Mouse (Mus musculus) CH12.LX (cell line): ENCODE data around the gene Lrp6. TPM values are rescaled to one million over a fixed set of nuclear protein-coding genes. Genes with fewer than 3 reads are reported as not detected.

Experiments
- DNase-seq: peaks from one replicate; pipeline ENCODE4 v3.0.0-alpha.2; 2013; ENCODE audit errors: extremely low read depth
- H3K27ac ChIP-seq: 2 replicates; pipeline ENCODE4 v1.5.1; 2012; ENCODE audit warnings: low read depth, mild to moderate bottlenecking, control low read depth, moderate library complexity; ENCODE audit not compliant: insufficient read depth
- H3K27me3 ChIP-seq: replicated peaks from 2 replicates; pipeline ENCODE3; 2012; ENCODE audit warnings: inconsistent platforms
- H3K36me3 ChIP-seq, 2 experiments: replicated peaks in 1 of 2; 2 replicates each; pipeline versions ENCODE3 to v1.6.1; 2012; ENCODE audit warnings: inconsistent platforms in 1 of 2, low read length in 1 of 2, mild to moderate bottlenecking in 1 of 2, mixed read lengths in 1 of 2, moderate library complexity in 1 of 2; ENCODE audit not compliant: control insufficient read depth in 1 of 2, insufficient read depth in 1 of 2
- H3K4me1 ChIP-seq, 2 experiments: 2 replicates each; pipeline ENCODE4 v1.6.1; 2012; ENCODE audit warnings: inconsistent platforms in 1 of 2, moderate library complexity in 1 of 2; ENCODE audit not compliant: insufficient read depth in 2 of 2, control insufficient read depth in 1 of 2
- H3K4me2 ChIP-seq: 2 replicates; pipeline ENCODE4 v1.6.1; 2012; ENCODE audit warnings: low read depth, mild to moderate bottlenecking, control low read depth; ENCODE audit not compliant: poor library complexity, insufficient read depth, severe bottlenecking
- H3K4me3 ChIP-seq, 3 experiments: fragments of 150-350 bp in 1 of 3; sonication (generic) in 1 of 3; replicated peaks in 1 of 3; 2 replicates each; pipeline versions ENCODE3 to v1.5.1; 2011 to 2012; ENCODE audit warnings: low read depth in 2 of 3, low read length in 2 of 3, mild to moderate bottlenecking in 2 of 3, moderate library complexity in 2 of 3, control low read depth in 1 of 3, improper control_type of control experiment in 1 of 3, inconsistent platforms in 1 of 3, mixed read lengths in 1 of 3; ENCODE audit not compliant: poor library complexity in 1 of 3
- H3K79me2 ChIP-seq: replicated peaks from 2 replicates; pipeline ENCODE4 v1.6.1; 2012; ENCODE audit warnings: mild to moderate bottlenecking, moderate library complexity; ENCODE audit not compliant: control insufficient read depth, poor library complexity, insufficient read depth, severe bottlenecking; ENCODE audit errors: extremely low read depth
- H3K9ac ChIP-seq: 2 replicates; pipeline ENCODE4 v1.6.1; 2012; ENCODE audit warnings: low read depth, mild to moderate bottlenecking, control low read depth, moderate library complexity; ENCODE audit not compliant: insufficient read depth
- H3K9me3 ChIP-seq: replicated peaks from 2 replicates; pipeline ENCODE3; 2012; ENCODE audit warnings: low read length, inconsistent platforms, mixed read lengths
- CTCF ChIP-seq, 2 experiments: IDR thresholded peaks in 1 of 2; conservative IDR thresholded peaks in 1 of 2; 2 replicates each; pipeline ENCODE4 v1.5.1; 2011 to 2012; ENCODE audit warnings: low read depth in 2 of 2, low read length in 2 of 2, improper control_type of control experiment in 1 of 2, inconsistent platforms in 1 of 2, mild to moderate bottlenecking in 1 of 2, moderate library complexity in 1 of 2
- E2F4 ChIP-seq: IDR thresholded peaks from 2 replicates; pipeline ENCODE4 v1.6.1; 2011; ENCODE audit warnings: low read depth, low read length, improper control_type of control experiment; ENCODE audit not compliant: insufficient replicate concordance
- ETS1 ChIP-seq: conservative IDR thresholded peaks from 2 replicates; pipeline ENCODE4 v1.6.1; 2012; ENCODE audit warnings: low read depth, mild to moderate bottlenecking, inconsistent platforms, low read length, improper control_type of control experiment, moderate library complexity
- HCFC1 ChIP-seq: IDR thresholded peaks from 2 replicates; pipeline ENCODE4 v1.6.1; 2012; ENCODE audit warnings: low read depth, mild to moderate bottlenecking, inconsistent platforms, low read length, improper control_type of control experiment
- JUN ChIP-seq: IDR thresholded peaks from 2 replicates; pipeline ENCODE4 v1.6.1; 2011; ENCODE audit warnings: low read depth, mild to moderate bottlenecking, low read length, improper control_type of control experiment, moderate library complexity; ENCODE audit not compliant: insufficient read depth
- JUND ChIP-seq: conservative IDR thresholded peaks from 2 replicates; pipeline ENCODE4 v1.6.1; 2011; ENCODE audit warnings: low read depth, low read length, improper control_type of control experiment
- NELFE ChIP-seq: IDR thresholded peaks from 2 replicates; pipeline ENCODE4 v1.6.1; 2011; ENCODE audit warnings: low read depth, low read length, improper control_type of control experiment
- NRF1 ChIP-seq: IDR thresholded peaks from 2 replicates; pipeline ENCODE4 v1.6.1; 2014; ENCODE audit warnings: low read depth, mild to moderate bottlenecking, inconsistent platforms, low read length, improper control_type of control experiment, moderate library complexity
- POLR2A ChIP-seq: IDR thresholded peaks from 2 replicates; pipeline ENCODE4 v1.6.1; 2011; ENCODE audit warnings: low read depth, mild to moderate bottlenecking, improper control_type of control experiment, low read length
- RAD21 ChIP-seq: IDR thresholded peaks from 2 replicates; pipeline ENCODE4 v1.6.1; 2011; ENCODE audit warnings: low read depth, mild to moderate bottlenecking, low read length, improper control_type of control experiment, moderate library complexity
- SIN3A ChIP-seq: IDR thresholded peaks from 2 replicates; pipeline ENCODE4 v1.6.1; 2012; ENCODE audit warnings: low read length, improper control_type of control experiment, inconsistent platforms
- UBTF ChIP-seq: IDR thresholded peaks from 2 replicates; pipeline ENCODE4 v1.6.1; 2012; ENCODE audit warnings: low read depth, mild to moderate bottlenecking, inconsistent platforms, low read length, improper control_type of control experiment, moderate library complexity
- ZNF384 ChIP-seq: IDR thresholded peaks from 2 replicates; pipeline ENCODE4 v1.6.1; 2012; ENCODE audit warnings: low read depth, low read length, improper control_type of control experiment, inconsistent platforms
- dilution Hi-C: fragments of 300-500 bp; cut with MboI; formaldehyde crosslinking; loops from 2 replicates; pipeline ENCODE4 v1.14.3; 2020; ENCODE audit warnings: low sequenced_read_pairs; ENCODE audit not compliant: extremely low pct_unique_long_range_greater_than_20kb, extremely low pct_ligation_motif_present
- in situ Hi-C: fragments of 300-500 bp; cut with MboI; formaldehyde crosslinking; loops from 3 replicates; pipeline ENCODE4 v1.14.3; 2019; ENCODE audit warnings: low sequenced_read_pairs, low pct_ligation_motif_present, low pct_unique_long_range_greater_than_20kb, mixed read lengths
- polyA plus RNA-seq: library from polyadenylated mRNA; unstranded; fragments of >175 nt; gene quantifications from 2 replicates; pipeline ENCODE4 v1.2.1, GENCODE M21; 2012; ENCODE audit warnings: low read depth; ENCODE audit not compliant: insufficient read length
- total RNA-seq, 2 experiments: library from RNA; depleted of rRNA; stranded (reverse); fragments of 300-350 nt in 1 of 2; fragments of >200 nt in 1 of 2; gene quantifications; 2 replicates each; pipeline ENCODE4 v1.2.3; 2012 to 2014

Gene Lrp6
- total and polyA plus RNA-seq, 3 experiments, result 12.4 to 15.6 (median 13.3) TPM

GRCm38 (mm10) chr6:134512478-134512877 lies 54.3 kb downstream of the Lrp6 start:
- dilution Hi-C loops, result no loop called here
- in situ Hi-C loops, result no loop called here
- no peak overlapping the region for H3K4me3 ChIP-seq
- no peak overlapping the region for H3K27ac ChIP-seq
- TF ChIP-seq E2F4 (no peak), SIN3A (no peak), HCFC1 (no peak), UBTF (no peak)
- H3K4me1 ChIP-seq, result peaks cover 0 to 20% of the 10 kb centered on the region in 2 experiments; a peak in 2 of 4 replicates
- no peak for DNase-seq
- no peak overlapping the region for H3K9ac ChIP-seq
- H3K36me3 ChIP-seq, result peaks cover 3 to 23% of the 10 kb centered on the region in 2 experiments
- no peak overlapping the region for H3K4me2 ChIP-seq
- H3K9me3 ChIP-seq, result no peaks in the 10 kb centered on the region
- H3K27me3 ChIP-seq, result no peaks in the 10 kb centered on the region
- H3K79me2 ChIP-seq, result no peaks in the 10 kb centered on the region

GRCm38 (mm10) chr6:134511118-134511517 lies 55.6 kb downstream of the Lrp6 start:
- no peaks in the 10 kb centered on the region for H3K27me3 ChIP-seq
- no peak overlapping the region for H3K4me2 ChIP-seq
- H3K4me1 ChIP-seq, result peaks cover 0 to 20% of the 10 kb centered on the region in 2 experiments; a peak in 2 of 4 replicates
- no peaks in the 10 kb centered on the region for H3K79me2 ChIP-seq
- in situ Hi-C loops (no loop called here), dilution Hi-C loops (no loop called here)
- H3K4me3 ChIP-seq, result no peak overlapping the region
- no peaks in the 10 kb centered on the region for H3K9me3 ChIP-seq
- TF ChIP-seq CTCF (conservative IDR thresholded peaks at IDR 0.05 in 1 of 2, IDR thresholded peaks at IDR 0.05 in 1 of 2; ENCODE audit: low read depth in 2 of 2, low read length in 2 of 2), result no peak
- no peak for TF ChIP-seq RAD21
- TF ChIP-seq POLR2A, result no peak
- TF ChIP-seq NRF1, result no peak
- no peak for TF ChIP-seq JUN
- no peak for TF ChIP-seq JUND
- TF ChIP-seq ETS1, result no peak
- TF ChIP-seq E2F4, result no peak
- no peak for TF ChIP-seq ZNF384
- no peak for TF ChIP-seq NELFE
- TF ChIP-seq, all 38 proteins: peak for 0
- Histone ChIP-seq H3K36me3 (peaks cover 10 to 35% of the 10 kb centered on the region in 2 experiments), H3K27ac (no peak overlapping the region), H3K9ac (no peak overlapping the region)
- DNase-seq, result no peak

- H3K79me2 ChIP-seq, result no peaks in the 10 kb centered on the region
- in situ Hi-C loops, result no loop called here
These were observed 56.5 kb downstream of the Lrp6 start for GRCm38 (mm10) chr6:134510280-134510679.

More at GRCm38 (mm10) chr6:134510280-134510679, 56.5 kb downstream of the Lrp6 start:
- dilution Hi-C loops, result no loop called here
- H3K4me2 ChIP-seq, result peak overlapping the region; percentile 51
- H3K4me1 ChIP-seq, result peaks cover 0 to 20% of the 10 kb centered on the region in 2 experiments; a peak in 2 of 4 replicates
- no peak overlapping the region for H3K9ac ChIP-seq
- H3K9me3 ChIP-seq, result no peaks in the 10 kb centered on the region
- no peak overlapping the region for H3K27ac ChIP-seq
- peak; percentile 31 for DNase-seq
- H3K27me3 ChIP-seq, result no peaks in the 10 kb centered on the region
- H3K36me3 ChIP-seq, result peaks cover 10 to 39% of the 10 kb centered on the region in 2 experiments
- no peak for TF ChIP-seq ZNF384
- H3K4me3 ChIP-seq, result no peak overlapping the region
